Comparison of ENCODE assay signal across 17 mouse cellular contexts in the genomic region with DNA sequence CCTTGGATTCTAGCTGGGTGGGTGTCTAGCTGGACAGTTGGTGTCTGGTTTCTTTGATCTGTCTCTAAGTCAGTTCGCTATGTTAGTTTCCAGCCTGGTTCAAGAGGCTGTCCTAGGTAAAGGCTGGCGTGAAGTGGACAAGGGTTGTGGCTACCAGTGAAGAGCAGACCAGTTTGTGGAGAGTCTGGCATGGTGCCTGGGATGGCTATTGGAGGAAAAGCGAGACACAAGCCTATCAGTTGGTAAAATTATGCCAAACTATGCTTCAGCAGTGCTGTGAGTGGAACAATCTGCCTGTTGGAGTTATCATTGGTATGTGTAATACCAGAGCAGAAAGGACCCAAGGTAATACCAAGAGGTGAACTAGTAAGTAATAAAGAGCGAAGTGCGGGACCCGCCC.
DNase-seq lines count a peak whose midpoint lies in the region; ATAC-seq and TF ChIP-seq lines count a peak whose summit lies in the region.
"Had no signal": no experiment of that assay in that cellular context is flagged by ENCODE, and none has a peak within 500 bp of the region (broad histone marks: within the 10 kb centered on the region; RNA-seq: fewer than 3 reads in every experiment).

No protein-coding gene starts in this region.

- no peak overlapping the region for H3K4me3 ChIP-seq in forebrain, embryonic 13.5 days
- no peak overlapping the region for H3K4me3 ChIP-seq in forebrain, embryonic 11.5 days (ENCODE audit: low read depth, low read length)
- no peak overlapping the region for H3K4me3 ChIP-seq in intestine, embryonic 15.5 days (replicated peaks)
- H3K4me3 ChIP-seq in intestine, postnatal 0 days (ENCODE audit: low read depth, low read length), result no peak overlapping the region
- H3K4me3 ChIP-seq in midbrain, embryonic 15.5 days, result no peak overlapping the region
- H3K4me3 ChIP-seq in midbrain, embryonic 11.5 days (ENCODE audit: low read depth, low read length), result no peak overlapping the region
- H3K4me3 ChIP-seq: embryonic facial prominence, embryonic 15.5 days; limb, embryonic 13.5 days; liver, embryonic 12.5 days had no signal

- no peak for ATAC-seq in forebrain, embryonic 13.5 days
- ATAC-seq in forebrain, embryonic 11.5 days (replicated peaks; ENCODE audit: low FRiP score), result no peak
- 0 out of 2 replicates have a peak, but pooled peaks have one; percentile 45 for ATAC-seq in intestine, embryonic 15.5 days
- ATAC-seq in intestine, postnatal 0 days, result no peak
- ATAC-seq in midbrain, embryonic 15.5 days (replicated peaks), result no peak
- ATAC-seq in midbrain, embryonic 11.5 days (ENCODE audit: low FRiP score), result no peak
- no peak for ATAC-seq in megakaryocyte, adult 5-6 weeks (ENCODE audit: poor library complexity, severe bottlenecking)
- ATAC-seq: CD4-positive, CD25-positive, alpha-beta regulatory T cell, adult 4 months; liver, embryonic 12.5 days had no signal

- no peaks in the 10 kb centered on the region for H3K36me3 ChIP-seq in forebrain, embryonic 13.5 days (ENCODE audit: poor library complexity, severe bottlenecking)
- no peaks in the 10 kb centered on the region for H3K36me3 ChIP-seq in forebrain, embryonic 11.5 days (ENCODE audit: control insufficient read depth, insufficient read depth, low read length)
- H3K36me3 ChIP-seq in intestine, embryonic 15.5 days, result no peaks in the 10 kb centered on the region
- H3K36me3 ChIP-seq in intestine, postnatal 0 days (ENCODE audit: control insufficient read depth, insufficient read depth), result no peaks in the 10 kb centered on the region
- H3K36me3 ChIP-seq in midbrain, embryonic 15.5 days (replicated peaks), result no peaks in the 10 kb centered on the region
- H3K36me3 ChIP-seq in midbrain, embryonic 11.5 days (ENCODE audit: control insufficient read depth, insufficient read depth, low read length), result no peaks in the 10 kb centered on the region
- H3K36me3 ChIP-seq: embryonic facial prominence, embryonic 15.5 days; limb, embryonic 13.5 days; liver, embryonic 12.5 days had no signal

- no peak for TF ChIP-seq CTCF in intestine, postnatal 0 days (IDR thresholded peaks at IDR 0.05; ENCODE audit: low read depth)

- WGBS in forebrain, embryonic 13.5 days, result 84% methylated on average over 6 of the region's 6 CpGs
- 92% methylated on average over 6 of the region's 6 CpGs for WGBS in forebrain, embryonic 11.5 days
- 77% methylated on average over 6 of the region's 6 CpGs for WGBS in intestine, embryonic 15.5 days
- 78% methylated on average over 6 of the region's 6 CpGs for WGBS in intestine, postnatal 0 days
- WGBS in midbrain, embryonic 15.5 days, result 89% methylated on average over 6 of the region's 6 CpGs
- 90% methylated on average over 6 of the region's 6 CpGs for WGBS in midbrain, embryonic 11.5 days

- peak overlapping the region; percentile 36 for H3K4me2 ChIP-seq in forebrain, embryonic 13.5 days
- H3K4me2 ChIP-seq in forebrain, embryonic 11.5 days (ENCODE audit: low read depth, low read length, severe bottlenecking), result no peak overlapping the region
- H3K4me2 ChIP-seq in intestine, embryonic 15.5 days (replicated peaks), result no peak overlapping the region
- H3K4me2 ChIP-seq in intestine, postnatal 0 days (replicated peaks; ENCODE audit: low read depth), result no peak overlapping the region
- no peak overlapping the region for H3K4me2 ChIP-seq in midbrain, embryonic 15.5 days
- no peak overlapping the region for H3K4me2 ChIP-seq in midbrain, embryonic 11.5 days
- H3K4me2 ChIP-seq: embryonic facial prominence, embryonic 15.5 days; liver, embryonic 12.5 days had no signal

- no peak for DNase-seq in forebrain, embryonic 11.5 days (ENCODE audit: low spot score)
- DNase-seq in midbrain, embryonic 11.5 days (ENCODE audit: low spot score, missing footprints), result no peak
- DNase-seq: adrenal gland, postnatal 25 days; cerebellum, adult 9-10 months; kidney, adult 2 months; layer of hippocampus, adult 9-11 months; right cerebral cortex, postnatal 14 days had no signal

- no peak overlapping the region for H3K9ac ChIP-seq in forebrain, embryonic 13.5 days
- H3K9ac ChIP-seq in forebrain, embryonic 11.5 days (ENCODE audit: low read length), result no peak overlapping the region
- no peak overlapping the region for H3K9ac ChIP-seq in intestine, embryonic 15.5 days
- no peak overlapping the region for H3K9ac ChIP-seq in intestine, postnatal 0 days (ENCODE audit: low read depth, low read length)
- no peak overlapping the region for H3K9ac ChIP-seq in midbrain, embryonic 15.5 days
- H3K9ac ChIP-seq in midbrain, embryonic 11.5 days (ENCODE audit: low read length), result no peak overlapping the region
- H3K9ac ChIP-seq: embryonic facial prominence, embryonic 15.5 days; liver, embryonic 12.5 days had no signal

- no peaks in the 10 kb centered on the region for H3K9me3 ChIP-seq in forebrain, embryonic 13.5 days (replicated peaks)
- no peaks in the 10 kb centered on the region; the same call in 1 of the 2 replicates for H3K9me3 ChIP-seq in forebrain, embryonic 11.5 days (ENCODE audit: control insufficient read depth, low read length)
- no peaks in the 10 kb centered on the region for H3K9me3 ChIP-seq in intestine, embryonic 15.5 days
- H3K9me3 ChIP-seq in intestine, postnatal 0 days (ENCODE audit: control insufficient read depth), result no peaks in the 10 kb centered on the region
- no peaks in the 10 kb centered on the region for H3K9me3 ChIP-seq in midbrain, embryonic 15.5 days
- H3K9me3 ChIP-seq in midbrain, embryonic 11.5 days (ENCODE audit: control insufficient read depth, low read length), result no peaks in the 10 kb centered on the region
- H3K9me3 ChIP-seq: embryonic facial prominence, embryonic 15.5 days; limb, embryonic 13.5 days; liver, embryonic 12.5 days had no signal

- H3K4me1 ChIP-seq in forebrain, embryonic 13.5 days, result peaks cover 83% of the 10 kb centered on the region
- peaks cover 12% of the 10 kb centered on the region; the same call in 1 of the 2 replicates for H3K4me1 ChIP-seq in forebrain, embryonic 11.5 days (replicated peaks; ENCODE audit: control insufficient read depth, insufficient read depth, low read length)
- peaks cover 27% of the 10 kb centered on the region for H3K4me1 ChIP-seq in intestine, embryonic 15.5 days (replicated peaks)
- H3K4me1 ChIP-seq in intestine, postnatal 0 days (replicated peaks; ENCODE audit: control insufficient read depth, insufficient read depth, low read length), result peaks cover 7% of the 10 kb centered on the region; the same call in 1 of the 2 replicates
- H3K4me1 ChIP-seq in midbrain, embryonic 15.5 days, result peaks cover 71% of the 10 kb centered on the region
- peaks cover 16% of the 10 kb centered on the region for H3K4me1 ChIP-seq in midbrain, embryonic 11.5 days (ENCODE audit: control insufficient read depth, insufficient read depth, low read length)

- peak overlapping the region; percentile 71 for H3K27ac ChIP-seq in forebrain, embryonic 13.5 days
- H3K27ac ChIP-seq in forebrain, embryonic 11.5 days (ENCODE audit: low read depth, low read length), result no peak overlapping the region
- H3K27ac ChIP-seq in intestine, embryonic 15.5 days, result no peak overlapping the region
- H3K27ac ChIP-seq in intestine, postnatal 0 days (ENCODE audit: low read depth, low read length), result no peak overlapping the region
- H3K27ac ChIP-seq in midbrain, embryonic 15.5 days, result 0 out of 2 replicates have a peak overlapping the region, but pooled peaks have one; percentile 23
- no peak overlapping the region for H3K27ac ChIP-seq in midbrain, embryonic 11.5 days (ENCODE audit: low read depth, low read length)
- H3K27ac ChIP-seq: embryonic facial prominence, embryonic 15.5 days; kidney, postnatal 0 days; liver, embryonic 12.5 days had no signal

- no peaks in the 10 kb centered on the region for H3K27me3 ChIP-seq in forebrain, embryonic 13.5 days
- H3K27me3 ChIP-seq in forebrain, embryonic 11.5 days (ENCODE audit: control insufficient read depth, insufficient read depth, low read length), result no peaks in the 10 kb centered on the region
- no peaks in the 10 kb centered on the region for H3K27me3 ChIP-seq in intestine, embryonic 15.5 days (replicated peaks)
- H3K27me3 ChIP-seq in intestine, postnatal 0 days (replicated peaks; ENCODE audit: control insufficient read depth, insufficient read depth, low read length), result no peaks in the 10 kb centered on the region
- no peaks in the 10 kb centered on the region for H3K27me3 ChIP-seq in midbrain, embryonic 15.5 days (replicated peaks)
- H3K27me3 ChIP-seq in midbrain, embryonic 11.5 days (ENCODE audit: control insufficient read depth, insufficient read depth, low read length), result no peaks in the 10 kb centered on the region
- H3K27me3 ChIP-seq: embryonic facial prominence, embryonic 15.5 days; limb, embryonic 13.5 days; liver, embryonic 12.5 days had no signal

Comparison
In these comparisons a context has a peak if more than half of its experiments do, and no peak if none do; other contexts are left out.
1. H3K27ac ChIP-seq: peak in forebrain, embryonic 13.5 days (single experiment) and midbrain, embryonic 15.5 days (single experiment); none in forebrain, embryonic 11.5 days (single experiment), intestine, embryonic 15.5 days (single experiment), intestine, postnatal 0 days (single experiment) and midbrain, embryonic 11.5 days (single experiment).